Mouse (Mus musculus) bone marrow, adult 2 months (tissue): ENCODE measurements around the gene Atp13a5.

Source experiments
- CTCF ChIP-seq: fragments of 200-500 bp; IDR thresholded peaks from 2 replicates; pipeline ENCODE4 v1.5.1; 2011; ENCODE audit warnings: low read length, control low read depth; ENCODE audit not compliant: control insufficient read depth, insufficient read depth
- POLR2A ChIP-seq: fragments of 200-500 bp; IDR thresholded peaks from 2 replicates; pipeline ENCODE4 v1.6.1; 2011; ENCODE audit warnings: low read depth, mild to moderate bottlenecking, control low read depth, low read length, borderline replicate concordance; ENCODE audit not compliant: control insufficient read depth

GRCm38 (mm10) chr16:29331351-29332044, 47.0 kb downstream of the Atp13a5 start:
- TF ChIP-seq CTCF (no peak), POLR2A (no peak)
